Mouse (Mus musculus): ENCODE measurements at regions not wholly inside any gene's neighbourhood (a gene's known extent, or its start where the extent isn't known, plus 50 kb on each side); places are given as distances from the start of the nearest gene placed in this dataset.

DNA sequence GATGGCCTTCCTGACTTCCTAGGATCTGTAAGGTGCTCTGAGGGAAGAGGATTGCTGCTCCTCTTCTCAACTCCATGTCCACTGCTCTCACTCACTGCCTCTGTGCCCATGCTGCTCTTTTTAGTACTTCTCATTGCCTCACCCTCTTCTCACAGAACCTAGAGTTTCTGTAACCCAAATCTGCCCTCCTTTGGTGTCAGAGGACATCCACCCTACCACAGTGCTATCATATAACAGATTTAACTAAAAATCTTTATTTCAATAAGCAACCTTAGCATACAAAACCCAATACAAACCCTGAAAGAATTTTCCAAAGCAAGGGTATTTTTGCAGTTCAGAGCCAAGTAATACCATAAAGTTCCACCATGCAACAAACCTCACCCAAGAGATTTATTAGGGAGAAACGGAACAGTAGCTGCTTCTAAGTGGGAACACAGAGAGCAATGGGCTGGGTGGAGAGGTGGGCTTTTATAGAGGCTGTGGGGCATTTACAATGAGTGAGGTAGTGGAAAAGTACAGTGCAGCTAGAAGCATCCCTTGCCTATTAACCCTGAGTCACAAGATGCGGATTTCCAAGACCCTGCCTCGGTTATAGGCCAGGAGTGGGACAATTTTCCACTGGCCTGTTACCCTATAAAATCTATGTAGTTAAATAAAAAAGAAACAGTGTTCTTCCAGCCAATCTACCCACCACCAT lies 306.8 kb downstream of the S1pr1 start:
- ChIA-PET POLR2A (no interaction called here), CTCF (interaction anchor here (2.1 kb wide), 1 partner anchor 17 kb away, joined by 5 read pairs; no protein-coding TSS in a partner anchor)
- no peak for ATAC-seq
- no peak for DNase-seq (ENCODE audit: low read depth, low spot score)
- in situ Hi-C loops (cut with MboI; ENCODE audit: low pct_unique_long_range_greater_than_20kb): no loop called here
- no peak for TF ChIP-seq CTCF (IDR thresholded peaks at IDR 0.05)
- H3K27me3 ChIP-seq: no peaks in the 10 kb centered on the region

DNA sequence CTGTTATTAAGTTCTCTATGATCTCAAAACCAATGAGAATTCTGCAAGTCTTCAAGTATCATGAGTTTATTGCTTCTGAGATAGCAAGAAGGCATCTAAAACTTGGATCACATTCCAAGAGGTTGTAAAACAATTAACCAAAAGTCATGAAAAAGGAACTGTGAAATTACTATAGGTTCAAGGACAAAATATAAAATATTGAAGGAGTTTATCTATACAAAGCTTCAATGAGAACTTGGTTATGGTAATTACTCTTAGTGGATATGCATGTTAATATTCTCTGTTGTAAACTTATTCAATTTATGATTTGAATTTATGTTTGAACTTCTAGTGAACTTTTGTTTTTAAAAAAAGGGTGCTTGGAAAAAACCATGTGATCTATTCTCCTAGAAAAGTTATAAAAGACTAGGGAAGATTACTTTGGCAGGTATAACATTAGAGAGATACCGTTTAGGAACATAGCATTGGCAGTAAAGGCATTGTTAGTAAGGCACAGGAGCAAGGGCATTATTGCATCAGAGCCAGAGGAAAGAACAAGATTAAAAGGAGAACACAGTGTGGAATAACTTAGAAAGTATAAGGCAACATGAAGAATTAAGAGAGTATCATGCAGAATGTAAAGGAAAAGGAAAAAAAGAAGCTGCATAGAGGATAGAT lies 311.4 kb downstream of the S1pr1 start:
- in situ Hi-C loops (cut with MboI; ENCODE audit: low pct_unique_long_range_greater_than_20kb): no loop called here
- no peak for DNase-seq (ENCODE audit: low read depth, low spot score)

DNA sequence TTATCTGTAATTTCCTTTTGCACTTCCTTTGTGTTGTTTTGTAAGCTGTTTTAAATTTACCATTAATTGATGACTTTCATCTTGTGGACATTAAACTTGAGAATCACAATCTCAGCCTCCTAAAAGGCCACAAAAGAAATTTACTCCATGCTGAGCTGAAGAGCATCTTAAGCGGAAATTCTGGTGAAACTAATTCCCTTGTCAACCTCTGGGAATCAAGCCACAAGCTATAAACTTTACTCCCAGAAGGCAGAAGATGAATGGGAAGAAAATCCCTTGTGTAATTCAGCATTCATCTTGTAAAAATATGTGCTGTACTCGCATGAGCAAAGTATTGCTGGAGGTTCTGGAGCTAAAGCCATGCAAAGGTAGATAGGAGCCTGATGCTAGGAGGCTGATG lies 350.0 kb downstream of the S1pr1 start:
- DNase-seq (ENCODE audit: low read depth, low spot score) (no peak), ATAC-seq (no peak)
- in situ Hi-C loops (cut with MboI; ENCODE audit: low pct_unique_long_range_greater_than_20kb): no loop called here
- ChIA-PET CTCF (interaction anchor here (2.1 kb wide), 1 partner anchor 12 kb away, joined by 5 read pairs; no protein-coding TSS in a partner anchor), POLR2A (interaction anchor here (0.9 kb wide), 1 partner anchor 14 kb away, joined by 5 read pairs; no protein-coding TSS in a partner anchor)
- TF ChIP-seq CTCF (IDR thresholded peaks at IDR 0.05): no peak
- peaks cover 4% of the 10 kb centered on the region for H3K27me3 ChIP-seq

More for the DNA sequence above, 311.4 kb downstream of the S1pr1 start:
- no peak for TF ChIP-seq CTCF (IDR thresholded peaks at IDR 0.05)
- ChIA-PET POLR2A (no interaction called here), CTCF (interaction anchor here (0.9 kb wide), 1 partner anchor 9 kb away, joined by 3 read pairs; no protein-coding TSS in a partner anchor)
- H3K27me3 ChIP-seq: no peaks in the 10 kb centered on the region
- ATAC-seq: no peak
